In the genomic region with DNA sequence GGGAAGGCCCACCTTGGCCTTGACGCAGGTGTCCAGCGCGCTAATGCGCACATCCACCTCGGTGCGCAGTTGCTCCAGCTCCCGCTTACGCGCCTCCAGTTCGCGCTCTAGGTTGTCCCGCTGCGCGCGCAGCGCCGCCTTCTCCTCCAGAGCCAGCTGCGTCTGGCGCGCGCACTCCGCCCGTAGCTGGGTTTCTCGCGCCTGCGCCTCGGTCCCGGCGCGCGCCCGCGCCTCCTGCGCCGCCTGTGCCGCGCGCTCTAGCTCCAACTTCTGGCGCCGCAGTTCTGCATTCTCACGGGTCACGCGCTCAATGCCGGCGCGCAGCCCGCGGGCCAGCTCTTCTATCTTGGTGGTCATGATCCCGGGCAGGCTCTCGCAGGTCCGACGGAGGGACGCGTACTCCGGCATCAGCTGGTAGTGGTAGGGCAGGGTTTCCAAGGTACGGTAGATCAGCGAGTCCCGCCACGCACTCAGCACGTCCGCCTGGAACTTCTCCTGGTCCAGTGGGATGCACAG, we compare ENCODE assay signal across 8 mouse cellular contexts. TPM values are rescaled to one million over a fixed set of nuclear protein-coding genes. Genes with fewer than 3 reads are reported as not detected.
DNase-seq lines count a peak whose midpoint lies in the region; ATAC-seq and TF ChIP-seq lines count a peak whose summit lies in the region.

No protein-coding gene starts in this region.

- H3K9ac ChIP-seq in embryonic facial prominence, embryonic 14.5 days (ENCODE audit: low read depth, low read length) = peak overlapping the region; percentile 42; the same call in 1 of the 2 replicates
- H3K9ac ChIP-seq in limb, embryonic 13.5 days = peak overlapping the region; percentile 55
- peak overlapping the region; percentile 50 for H3K9ac ChIP-seq in midbrain, embryonic 15.5 days

- H3K4me2 ChIP-seq in embryonic facial prominence, embryonic 14.5 days (ENCODE audit: low read depth, low read length) = peak overlapping the region; percentile 67
- H3K4me2 ChIP-seq in limb, embryonic 13.5 days (replicated peaks) = peak overlapping the region; percentile 70
- peak overlapping the region; percentile 77 for H3K4me2 ChIP-seq in midbrain, embryonic 15.5 days

- DNase-seq in thymus, adult 2 months = peak; percentile 37
- no peak for DNase-seq in thymus, adult 18-20 months
- peak; percentile 94 for DNase-seq in embryonic facial prominence, embryonic 14.5 days (ENCODE audit: low spot score)
- DNase-seq in heart, adult 8-10 months (ENCODE audit: low spot score) = peak; percentile 52
- peak; percentile 80 for DNase-seq in kidney, adult 2 months

- no peak for TF ChIP-seq POLR2A in thymus, adult 2 months (IDR thresholded peaks at IDR 0.05; ENCODE audit: control insufficient read depth, extremely low read depth, insufficient read depth, low read length, poor library complexity)
- no peak for TF ChIP-seq POLR2A in kidney, adult 2 months (IDR thresholded peaks at IDR 0.05; ENCODE audit: low read depth, low read length)
- TF ChIP-seq POLR2A in testis, adult 2 months (IDR thresholded peaks at IDR 0.05; ENCODE audit: control insufficient read depth, low read depth, low read length) = no peak

- H3K4me3 ChIP-seq in thymus, adult 2 months (ENCODE audit: control insufficient read depth, insufficient read depth, low read length) = peak overlapping the region; percentile 7; the same call in 1 of the 2 replicates
- peak overlapping the region; percentile 43 for H3K4me3 ChIP-seq in embryonic facial prominence, embryonic 14.5 days (ENCODE audit: low read depth, low read length)
- peak overlapping the region; percentile 65 for H3K4me3 ChIP-seq in kidney, adult 2 months (ENCODE audit: insufficient read depth, low read depth, low read length)
- peak overlapping the region; percentile 46 for H3K4me3 ChIP-seq in limb, embryonic 13.5 days
- peak overlapping the region; percentile 43 for H3K4me3 ChIP-seq in midbrain, embryonic 15.5 days
- H3K4me3 ChIP-seq in testis, adult 2 months (ENCODE audit: control insufficient read depth, low read depth, low read length) = peak overlapping the region; percentile 61

- H3K27ac ChIP-seq in thymus, adult 2 months (ENCODE audit: control insufficient read depth, insufficient read depth, low read length) = no peak overlapping the region
- H3K27ac ChIP-seq in embryonic facial prominence, embryonic 14.5 days (replicated peaks; ENCODE audit: low read depth, low read length) = no peak overlapping the region
- peak overlapping the region; percentile 24; the same call in 1 of the 2 replicates for H3K27ac ChIP-seq in kidney, adult 2 months (ENCODE audit: insufficient read depth, low read depth, low read length)
- H3K27ac ChIP-seq in limb, embryonic 13.5 days = no peak overlapping the region
- H3K27ac ChIP-seq in midbrain, embryonic 15.5 days = no peak overlapping the region
- H3K27ac ChIP-seq in testis, adult 2 months (ENCODE audit: control insufficient read depth, insufficient read depth, low read depth, low read length) = no peak overlapping the region

- no peak for TF ChIP-seq CTCF in thymus, adult 2 months (IDR thresholded peaks at IDR 0.05; ENCODE audit: borderline replicate concordance, control insufficient read depth, extremely low read depth, insufficient read depth, low read length, poor library complexity)
- no peak for TF ChIP-seq CTCF in kidney, adult 2 months (conservative IDR thresholded peaks at IDR 0.05; ENCODE audit: insufficient read depth, insufficient read length, low read depth, low read length)
- no peak for TF ChIP-seq CTCF in testis, adult 2 months (IDR thresholded peaks at IDR 0.05; ENCODE audit: control insufficient read depth, insufficient read depth, insufficient replicate concordance, low read depth, low read length)

- peaks cover 3% of the 10 kb centered on the region; the same call in 1 of the 2 replicates for H3K27me3 ChIP-seq in thymus, adult 2 months (ENCODE audit: control insufficient read depth, insufficient read depth, low read length)
- H3K27me3 ChIP-seq in embryonic facial prominence, embryonic 14.5 days (replicated peaks; ENCODE audit: control insufficient read depth, insufficient read depth, low read length) = peaks cover 40% of the 10 kb centered on the region
- H3K27me3 ChIP-seq in kidney, adult 2 months (replicated peaks; ENCODE audit: control insufficient read depth, insufficient read depth, low read length) = no peaks in the 10 kb centered on the region
- peaks cover 69% of the 10 kb centered on the region for H3K27me3 ChIP-seq in limb, embryonic 13.5 days
- peaks cover 63% of the 10 kb centered on the region for H3K27me3 ChIP-seq in midbrain, embryonic 15.5 days (replicated peaks)
- no peaks in the 10 kb centered on the region for H3K27me3 ChIP-seq in testis, adult 2 months (ENCODE audit: control insufficient read depth, insufficient read depth, low read length)

- no peaks in the 10 kb centered on the region for H3K36me3 ChIP-seq in thymus, adult 2 months (ENCODE audit: control insufficient read depth, insufficient read depth, low read length)
- H3K36me3 ChIP-seq in embryonic facial prominence, embryonic 14.5 days (ENCODE audit: control insufficient read depth, insufficient read depth, low read length) = no peaks in the 10 kb centered on the region
- no peaks in the 10 kb centered on the region for H3K36me3 ChIP-seq in kidney, adult 2 months (ENCODE audit: control insufficient read depth, insufficient read depth, low read length)
- H3K36me3 ChIP-seq in limb, embryonic 13.5 days = no peaks in the 10 kb centered on the region
- no peaks in the 10 kb centered on the region for H3K36me3 ChIP-seq in midbrain, embryonic 15.5 days (replicated peaks)
- no peaks in the 10 kb centered on the region for H3K36me3 ChIP-seq in testis, adult 2 months (ENCODE audit: control insufficient read depth, insufficient read depth, low read length)

- no peaks in the 10 kb centered on the region for H3K9me3 ChIP-seq in embryonic facial prominence, embryonic 14.5 days (ENCODE audit: control insufficient read depth, low read length)
- H3K9me3 ChIP-seq in limb, embryonic 13.5 days = no peaks in the 10 kb centered on the region
- H3K9me3 ChIP-seq in midbrain, embryonic 15.5 days = no peaks in the 10 kb centered on the region

- 1% methylated on average over 61 of the region's 61 CpGs for WGBS in thymus, adult 2 months
- under 1% methylated on average over 52 of the region's 61 CpGs for WGBS in embryonic facial prominence, embryonic 14.5 days
- WGBS in kidney, adult 2 months = 1% methylated on average over 61 of the region's 61 CpGs
- under 1% methylated on average over 61 of the region's 61 CpGs for WGBS in limb, embryonic 13.5 days
- WGBS in midbrain, embryonic 15.5 days = under 1% methylated on average over 61 of the region's 61 CpGs

- peak; percentile 81 for ATAC-seq in embryonic facial prominence, embryonic 14.5 days (ENCODE audit: low read depth)
- peak; percentile 72; the same call in 1 of the 2 replicates for ATAC-seq in limb, embryonic 13.5 days (ENCODE audit: low FRiP score, low read depth)
- ATAC-seq in midbrain, embryonic 15.5 days (replicated peaks) = peak; percentile 86

- peaks cover 8% of the 10 kb centered on the region for H3K4me1 ChIP-seq in thymus, adult 2 months (replicated peaks; ENCODE audit: control insufficient read depth, insufficient read depth, low read length)
- H3K4me1 ChIP-seq in embryonic facial prominence, embryonic 14.5 days (ENCODE audit: control insufficient read depth, insufficient read depth, low read length) = no peaks in the 10 kb centered on the region
- 0 out of 2 replicates have a peak, but pooled peaks cover 3% of the 10 kb centered on the region for H3K4me1 ChIP-seq in kidney, adult 2 months (ENCODE audit: control insufficient read depth, insufficient read depth, low read length)
- peaks cover 9% of the 10 kb centered on the region; the same call in 1 of the 2 replicates for H3K4me1 ChIP-seq in limb, embryonic 13.5 days
- peaks cover 7% of the 10 kb centered on the region for H3K4me1 ChIP-seq in midbrain, embryonic 15.5 days
- H3K4me1 ChIP-seq in testis, adult 2 months (ENCODE audit: control insufficient read depth, insufficient read depth, low read length) = peaks cover 21% of the 10 kb centered on the region

RNA-seq across cellular contexts. Expression of a gene that starts 3.9 kb away (rescaled TPM):
- 59.2 and 62.6 TPM in 2 replicates for polyA plus RNA-seq in thymus, adult 2 months (2012; rRNA removed)
- polyA plus RNA-seq in embryonic facial prominence, embryonic 14.5 days (2014; fragmentation: Nextera tagmentation; extraction: Ambion mirVana) = 53.5 and 59.0 TPM in 2 replicates
- 10 to 100 TPM; 23.8 to 29.1 (median 27.0) TPM for total RNA-seq in heart, adult 8-10 months (2022)
- 502 and 542 TPM in 2 replicates for polyA plus RNA-seq in kidney, adult 2 months (2012; rRNA removed)
- polyA plus RNA-seq in limb, embryonic 13.5 days (2015; fragmentation: Nextera tagmentation; extraction: Ambion mirVana) = 58.5 and 59.4 TPM in 2 replicates
- 5.2 and 5.6 TPM in 2 replicates for polyA plus RNA-seq in midbrain, embryonic 15.5 days (2015; fragmentation: Nextera tagmentation; extraction: Ambion mirVana)
- polyA plus RNA-seq in testis, adult 2 months (2012; rRNA removed) = 0.95 and 2.4 TPM in 2 replicates

RNA-seq across cellular contexts. Expression of a gene that starts 17.9 kb away (rescaled TPM):
- polyA plus RNA-seq in thymus, adult 2 months (2012; rRNA removed) = 0.09 and 0.11 TPM in 2 replicates
- 2.4 and 3.5 TPM in 2 replicates for polyA plus RNA-seq in embryonic facial prominence, embryonic 14.5 days (2014; fragmentation: Nextera tagmentation; extraction: Ambion mirVana)
- not detected for total RNA-seq in heart, adult 8-10 months (2022)
- polyA plus RNA-seq in kidney, adult 2 months (2012; rRNA removed) = 0.09 TPM in 1 of 2 replicates, not detected in the other
- 0.41 and 0.78 TPM in 2 replicates for polyA plus RNA-seq in limb, embryonic 13.5 days (2015; fragmentation: Nextera tagmentation; extraction: Ambion mirVana)
- 0.09 and 0.15 TPM in 2 replicates for polyA plus RNA-seq in midbrain, embryonic 15.5 days (2015; fragmentation: Nextera tagmentation; extraction: Ambion mirVana)
- polyA plus RNA-seq in testis, adult 2 months (2012; rRNA removed) = 0.05 TPM in 1 of 2 replicates, not detected in the other

RNA-seq across cellular contexts. Expression of a gene that starts 19.7 kb away (rescaled TPM):
- 56.8 and 58.7 TPM in 2 replicates for polyA plus RNA-seq in thymus, adult 2 months (2012; rRNA removed)
- polyA plus RNA-seq in embryonic facial prominence, embryonic 14.5 days (2014; fragmentation: Nextera tagmentation; extraction: Ambion mirVana) = 5.3 and 6.8 TPM in 2 replicates
- total RNA-seq in heart, adult 8-10 months (2022) = 10 to 100 TPM; 17.5 to 22.2 (median 19.0) TPM
- polyA plus RNA-seq in kidney, adult 2 months (2012; rRNA removed) = 20.2 and 25.0 TPM in 2 replicates
- 23.6 and 25.0 TPM in 2 replicates for polyA plus RNA-seq in limb, embryonic 13.5 days (2015; fragmentation: Nextera tagmentation; extraction: Ambion mirVana)
- polyA plus RNA-seq in midbrain, embryonic 15.5 days (2015; fragmentation: Nextera tagmentation; extraction: Ambion mirVana) = 12.0 and 13.9 TPM in 2 replicates
- 6.1 and 6.3 TPM in 2 replicates for polyA plus RNA-seq in testis, adult 2 months (2012; rRNA removed)

RNA-seq across cellular contexts. Expression of a gene that starts 21.9 kb away (rescaled TPM):
- 34.8 and 40.7 TPM in 2 replicates for polyA plus RNA-seq in thymus, adult 2 months (2012; rRNA removed)
- polyA plus RNA-seq in embryonic facial prominence, embryonic 14.5 days (2014; fragmentation: Nextera tagmentation; extraction: Ambion mirVana) = 2.0 and 2.1 TPM in 2 replicates
- total RNA-seq in heart, adult 8-10 months (2022) = 10 to 100 TPM; 14.1 to 17.3 (median 16.1) TPM
- 12.6 and 15.2 TPM in 2 replicates for polyA plus RNA-seq in kidney, adult 2 months (2012; rRNA removed)
- 1.5 and 1.7 TPM in 2 replicates for polyA plus RNA-seq in limb, embryonic 13.5 days (2015; fragmentation: Nextera tagmentation; extraction: Ambion mirVana)
- 9.6 and 10.9 TPM in 2 replicates for polyA plus RNA-seq in midbrain, embryonic 15.5 days (2015; fragmentation: Nextera tagmentation; extraction: Ambion mirVana)
- 0.99 and 1.2 TPM in 2 replicates for polyA plus RNA-seq in testis, adult 2 months (2012; rRNA removed)

RNA-seq across cellular contexts. Expression of a gene that starts 29.6 kb away (rescaled TPM):
- 457 and 474 TPM in 2 replicates for polyA plus RNA-seq in thymus, adult 2 months (2012; rRNA removed)
- 16.0 and 16.2 TPM in 2 replicates for polyA plus RNA-seq in embryonic facial prominence, embryonic 14.5 days (2014; fragmentation: Nextera tagmentation; extraction: Ambion mirVana)
- total RNA-seq in heart, adult 8-10 months (2022) = 10 to 100 TPM; 13.5 to 18.7 (median 14.2) TPM
- 167 and 184 TPM in 2 replicates for polyA plus RNA-seq in kidney, adult 2 months (2012; rRNA removed)
- polyA plus RNA-seq in limb, embryonic 13.5 days (2015; fragmentation: Nextera tagmentation; extraction: Ambion mirVana) = 21.0 and 22.3 TPM in 2 replicates
- 11.5 and 18.0 TPM in 2 replicates for polyA plus RNA-seq in midbrain, embryonic 15.5 days (2015; fragmentation: Nextera tagmentation; extraction: Ambion mirVana)
- polyA plus RNA-seq in testis, adult 2 months (2012; rRNA removed) = 16.0 and 19.8 TPM in 2 replicates

Comparison
In these comparisons a context has a peak if more than half of its experiments do, and no peak if none do; other contexts are left out.
1. DNase-seq: peak in thymus, adult 2 months (single experiment), embryonic facial prominence, embryonic 14.5 days (single experiment), heart, adult 8-10 months (single experiment) and kidney, adult 2 months (single experiment); none in thymus, adult 18-20 months (0 of 2).
2. H3K4me3 ChIP-seq: peak in every context shown above with its lines; median percentile 65 in kidney, adult 2 months; 61 in testis, adult 2 months; 46 in limb, embryonic 13.5 days; 43 in embryonic facial prominence, embryonic 14.5 days; 43 in midbrain, embryonic 15.5 days; 7 in thymus, adult 2 months.
3. Peak in every context shown above with its lines, with median percentiles within 50 percentile points of each other: ATAC-seq, H3K4me2 ChIP-seq and H3K9ac ChIP-seq.